Mouse (Mus musculus) intestine, embryonic 14.5 days (tissue): ENCODE measurements around the gene Tmem222. TPM values are rescaled to one million over a fixed set of nuclear protein-coding genes. Genes with fewer than 3 reads are reported as not detected.

Experiments
- ATAC-seq: fragments of 200-750 bp; cut with Nextera tagmentation; replicated peaks from 2 replicates; pipeline ENCODE4 v1.8.0; 2017; ENCODE audit warnings: low read depth, moderate number of reproducible peaks, moderate TSS enrichment, moderate library complexity; ENCODE audit not compliant: low FRiP score, low TSS enrichment
- DNase-seq: peaks from one replicate; pipeline ENCODE4 v3.0.0-alpha.2; 2018; ENCODE audit warnings: low spot score
- H3K27ac ChIP-seq: fragments of 300-500 bp; sonication (generic); 2 replicates; pipeline ENCODE4 v1.5.1; 2014; ENCODE audit warnings: low read depth, mild to moderate bottlenecking, control low read depth
- H3K27me3 ChIP-seq: fragments of 300-500 bp; sonication (generic); replicated peaks from 2 replicates; pipeline ENCODE4 v1.6.1; 2014; ENCODE audit warnings: low read length, control low read depth; ENCODE audit not compliant: control insufficient read depth, insufficient read depth
- H3K36me3 ChIP-seq: fragments of 300-500 bp; sonication (generic); 2 replicates; pipeline ENCODE4 v1.6.1; 2014; ENCODE audit warnings: low read length, control low read depth; ENCODE audit not compliant: control insufficient read depth, insufficient read depth
- H3K4me1 ChIP-seq: fragments of 300-500 bp; sonication (generic); replicated peaks from 2 replicates; pipeline ENCODE4 v1.6.1; 2014; ENCODE audit warnings: low read length, control low read depth, mixed read lengths; ENCODE audit not compliant: control insufficient read depth, insufficient read depth
- H3K4me2 ChIP-seq: fragments of 300-500 bp; sonication (generic); 2 replicates; pipeline ENCODE4 v1.6.1; 2014; ENCODE audit warnings: low read length
- H3K4me3 ChIP-seq: fragments of 300-500 bp; sonication (generic); 2 replicates; pipeline ENCODE4 v1.5.1; 2014; ENCODE audit warnings: low read depth, low read length, control low read depth, mixed read lengths
- H3K9ac ChIP-seq: fragments of 300-500 bp; sonication (generic); 2 replicates; pipeline ENCODE4 v1.6.1; 2014; ENCODE audit warnings: mild to moderate bottlenecking, low read length
- H3K9me3 ChIP-seq: fragments of 300-500 bp; sonication (generic); 2 replicates; pipeline ENCODE4 v1.6.1; 2016; ENCODE audit warnings: low read length, control low read depth; ENCODE audit not compliant: control insufficient read depth
- WGBS: fragments of 180-500 bp; shearing (Covaris S2); extraction: QIAGEN DNeasy Blood & Tissue Kit; methylation state at CpG from one replicate; pipeline ENCODE4 v1.1.7; 2014; 5-methylcytosine and 5-hydroxymethylcytosine counted together
- polyA plus RNA-seq: library from polyadenylated mRNA; unstranded; fragments of >200 nt; fragmentation: Nextera tagmentation; extraction: Ambion mirVana; gene quantifications from 2 replicates; pipeline ENCODE4 v1.2.1, GENCODE M21; 2014

The Tmem222 gene
- polyA plus RNA-seq, 1 experiment from 2014 or later = 84.6 TPM

- 59% methylated on average over 6 of the region's 6 CpGs for WGBS
- peaks cover 50% of the 10 kb centered on the region for H3K27me3 ChIP-seq
These were observed 22.2 kb downstream of the Tmem222 start for GRCm38 (mm10) chr4:133255392-133255791.

GRCm38 (mm10) chr4:133253412-133253811 lies 24.2 kb downstream of the Tmem222 start:
- no peak for ATAC-seq
- Histone ChIP-seq H3K4me3 (no peak overlapping the region), H3K36me3 (no peaks in the 10 kb centered on the region), H3K27me3 (peaks cover 66% of the 10 kb centered on the region), H3K27ac (no peak overlapping the region), H3K9ac (no peak overlapping the region), H3K4me2 (no peak overlapping the region), H3K9me3 (no peaks in the 10 kb centered on the region), H3K4me1 (peaks cover 6% of the 10 kb centered on the region)
- WGBS = 57% methylated on average over 12 of the region's 12 CpGs
- no peak for DNase-seq

More at GRCm38 (mm10) chr4:133255392-133255791, 22.2 kb downstream of the Tmem222 start:
- Histone ChIP-seq H3K4me3 (no peak overlapping the region), H3K36me3 (no peaks in the 10 kb centered on the region), H3K4me2 (no peak overlapping the region), H3K4me1 (peaks cover 6% of the 10 kb centered on the region), H3K9me3 (no peaks in the 10 kb centered on the region), H3K9ac (no peak overlapping the region), H3K27ac (no peak overlapping the region)
- DNase-seq (no peak), ATAC-seq (no peak)

DNA sequence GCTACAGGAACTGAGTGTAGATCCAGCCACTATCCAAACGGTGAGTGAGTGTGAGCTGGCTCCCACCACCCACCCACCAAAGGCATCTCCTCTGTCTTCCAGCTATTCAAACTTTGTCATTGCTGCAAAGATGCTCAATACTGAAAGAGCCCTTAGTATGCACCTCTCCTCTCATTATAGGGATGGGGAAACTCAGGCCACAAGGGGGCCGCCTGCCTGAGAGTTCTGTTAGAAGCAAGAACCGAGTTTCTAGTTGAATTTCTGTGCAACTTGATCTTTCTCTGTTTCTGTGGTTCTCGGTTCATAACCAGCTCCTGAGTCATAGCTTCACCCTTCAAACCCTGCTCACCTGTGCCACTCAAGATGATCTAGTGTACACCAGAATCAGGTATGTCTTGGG lies 25.5 kb downstream of the Tmem222 start:
- no peak for ATAC-seq
- H3K4me2 ChIP-seq = no peak overlapping the region
- H3K9ac ChIP-seq = no peak overlapping the region
- DNase-seq = no peak
- peaks cover 6% of the 10 kb centered on the region for H3K4me1 ChIP-seq
- H3K36me3 ChIP-seq = no peaks in the 10 kb centered on the region
- peaks cover 71% of the 10 kb centered on the region for H3K27me3 ChIP-seq
- H3K4me3 ChIP-seq = no peak overlapping the region
- no peak overlapping the region for H3K27ac ChIP-seq
- 48% methylated on average over 4 of the region's 4 CpGs for WGBS
- no peaks in the 10 kb centered on the region for H3K9me3 ChIP-seq

- H3K27me3 ChIP-seq = peaks cover 72% of the 10 kb centered on the region
- no peaks in the 10 kb centered on the region for H3K36me3 ChIP-seq
- H3K4me3 ChIP-seq = peak overlapping the region; percentile 33
- peaks cover 6% of the 10 kb centered on the region for H3K4me1 ChIP-seq
- DNase-seq = no peak
- WGBS = under 1% methylated on average over 31 of the region's 31 CpGs
- no peak overlapping the region for H3K27ac ChIP-seq
- 0 out of 2 replicates have a peak, but pooled peaks have one; percentile 23 for ATAC-seq
- peak overlapping the region; percentile 70 for H3K4me2 ChIP-seq
- H3K9ac ChIP-seq = peak overlapping the region; percentile 13; the same call in 1 of the 2 replicates
- H3K9me3 ChIP-seq = no peaks in the 10 kb centered on the region
These were observed 26.4 kb downstream of the Tmem222 start for GRCm38 (mm10) chr4:133251214-133251613.

GRCm38 (mm10) chr4:133250609-133251008 lies 27.0 kb downstream of the Tmem222 start:
- Histone ChIP-seq H3K4me1 (peaks cover 6% of the 10 kb centered on the region), H3K4me3 (peak overlapping the region; percentile 33), H3K27me3 (peaks cover 69% of the 10 kb centered on the region), H3K9ac (no peak overlapping the region), H3K36me3 (no peaks in the 10 kb centered on the region), H3K4me2 (peak overlapping the region; percentile 70), H3K9me3 (no peaks in the 10 kb centered on the region), H3K27ac (no peak overlapping the region)
- WGBS = 2% methylated on average over 22 of the region's 22 CpGs
- DNase-seq = peak; percentile 96
- ATAC-seq = peak; percentile 28; the same call in 1 of the 2 replicates

GRCm38 (mm10) chr4:133247806-133248449 lies 29.7 kb downstream of the Tmem222 start:
- 66% methylated on average over 13 of the region's 13 CpGs for WGBS
- no peak for DNase-seq
- no peaks in the 10 kb centered on the region for H3K9me3 ChIP-seq
- no peak overlapping the region for H3K4me3 ChIP-seq
- H3K4me2 ChIP-seq = no peak overlapping the region
- H3K4me1 ChIP-seq = peaks cover 6% of the 10 kb centered on the region
- ATAC-seq = no peak
- H3K36me3 ChIP-seq = no peaks in the 10 kb centered on the region
- no peak overlapping the region for H3K27ac ChIP-seq
- H3K9ac ChIP-seq = no peak overlapping the region
- peaks cover 66% of the 10 kb centered on the region for H3K27me3 ChIP-seq

DNA sequence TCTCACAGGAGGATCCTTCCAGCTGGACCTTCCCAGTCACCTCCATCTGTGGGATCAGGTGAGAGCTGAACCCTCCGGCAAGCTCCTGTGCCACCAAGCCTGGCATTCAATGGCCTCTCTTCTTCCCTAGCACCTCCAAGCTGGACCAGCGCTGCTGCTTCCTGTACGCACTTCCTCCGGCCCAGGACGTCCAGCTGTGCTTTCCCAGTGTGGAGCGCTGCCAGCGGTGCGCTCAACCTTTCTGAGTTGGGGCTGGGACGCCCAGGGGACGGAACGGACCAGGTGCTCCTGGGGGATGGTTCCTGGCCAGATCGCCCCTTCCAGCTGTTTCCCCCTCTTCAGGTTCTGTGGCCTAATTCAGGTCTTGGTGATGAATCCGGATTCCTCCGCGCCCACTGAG lies 30.5 kb downstream of the Tmem222 start:
- Histone ChIP-seq H3K9ac (no peak overlapping the region), H3K4me1 (peaks cover 7% of the 10 kb centered on the region), H3K36me3 (no peaks in the 10 kb centered on the region), H3K27me3 (peaks cover 64% of the 10 kb centered on the region), H3K9me3 (no peaks in the 10 kb centered on the region), H3K4me2 (no peak overlapping the region), H3K27ac (no peak overlapping the region), H3K4me3 (no peak overlapping the region)
- 25% methylated on average over 15 of the region's 15 CpGs for WGBS
- DNase-seq (no peak), ATAC-seq (no peak)

DNA sequence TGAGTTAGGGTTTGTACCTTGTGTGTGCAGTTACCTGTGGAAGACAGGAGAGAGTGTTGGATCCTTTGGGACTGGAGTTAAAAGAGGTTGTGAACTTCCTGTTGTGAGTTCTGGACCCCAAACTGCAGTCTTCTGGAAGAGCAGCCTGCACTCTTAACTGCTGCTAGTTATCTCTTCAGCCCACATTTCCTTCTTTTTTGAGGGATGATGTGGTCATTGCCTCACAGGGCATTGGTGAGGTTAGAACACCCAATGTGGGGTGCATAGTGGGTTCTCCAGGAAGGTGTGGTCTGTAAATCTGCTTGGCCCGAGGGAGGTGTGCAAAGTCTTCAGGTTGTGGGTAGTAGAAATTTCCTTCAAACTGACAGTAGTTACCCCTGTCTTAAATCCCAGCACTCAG lies 33.3 kb downstream of the Tmem222 start:
- H3K36me3 ChIP-seq = no peaks in the 10 kb centered on the region
- WGBS = 84% methylated on average over 1 of the region's 1 CpGs
- peaks cover 36% of the 10 kb centered on the region for H3K27me3 ChIP-seq
- no peak overlapping the region for H3K4me2 ChIP-seq
- H3K9ac ChIP-seq = no peak overlapping the region
- peaks cover 11% of the 10 kb centered on the region; the same call in 1 of the 2 replicates for H3K4me1 ChIP-seq
- H3K4me3 ChIP-seq = no peak overlapping the region
- no peak for DNase-seq
- no peaks in the 10 kb centered on the region for H3K9me3 ChIP-seq
- no peak overlapping the region for H3K27ac ChIP-seq
- ATAC-seq = no peak

DNA sequence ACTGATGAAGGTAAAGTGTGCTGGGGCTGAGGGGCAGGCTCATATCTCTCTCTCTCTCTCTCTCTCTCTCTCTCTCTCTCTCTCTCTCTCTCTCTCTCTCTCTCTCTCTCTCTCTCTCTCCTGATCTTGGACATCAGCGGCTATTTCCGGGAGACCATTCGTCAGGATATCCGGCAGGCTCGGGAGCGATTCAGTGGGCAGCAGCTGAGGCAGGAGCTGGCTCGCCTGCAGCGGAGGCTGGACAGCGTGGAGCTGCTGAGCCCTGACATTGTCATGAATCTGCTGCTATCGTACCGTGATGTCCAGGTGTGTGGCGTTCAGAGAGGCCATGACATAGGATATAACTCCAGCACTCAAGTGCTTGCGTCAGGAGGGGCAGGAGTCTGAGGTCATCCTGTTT lies 34.1 kb downstream of the Tmem222 start:
- H3K4me3 ChIP-seq = no peak overlapping the region
- H3K4me2 ChIP-seq = no peak overlapping the region
- 31% methylated on average over 13 of the region's 13 CpGs for WGBS
- DNase-seq (no peak), ATAC-seq (no peak)
- H3K27ac ChIP-seq = no peak overlapping the region
- peaks cover 11% of the 10 kb centered on the region; the same call in 1 of the 2 replicates for H3K4me1 ChIP-seq
- H3K9ac ChIP-seq = no peak overlapping the region
- H3K36me3 ChIP-seq = no peaks in the 10 kb centered on the region
- H3K27me3 ChIP-seq = peaks cover 31% of the 10 kb centered on the region
- no peaks in the 10 kb centered on the region for H3K9me3 ChIP-seq
